Mouse (Mus musculus) cortical plate, adult 2 months (tissue): ENCODE data around the gene Scamp3.

ENCODE experiments used
- CTCF ChIP-seq: fragments of 200-500 bp; IDR thresholded peaks from 2 replicates; pipeline ENCODE4 v1.5.1; 2011; ENCODE audit warnings: mild to moderate bottlenecking, control low read depth, low read length; ENCODE audit not compliant: insufficient read depth; ENCODE audit errors: extremely low read depth
- POLR2A ChIP-seq: fragments of 200-500 bp; IDR thresholded peaks from 2 replicates; pipeline ENCODE4 v1.6.1; 2011; ENCODE audit warnings: mild to moderate bottlenecking, low read length, control low read depth; ENCODE audit not compliant: insufficient read depth; ENCODE audit errors: extremely low read depth

DNA sequence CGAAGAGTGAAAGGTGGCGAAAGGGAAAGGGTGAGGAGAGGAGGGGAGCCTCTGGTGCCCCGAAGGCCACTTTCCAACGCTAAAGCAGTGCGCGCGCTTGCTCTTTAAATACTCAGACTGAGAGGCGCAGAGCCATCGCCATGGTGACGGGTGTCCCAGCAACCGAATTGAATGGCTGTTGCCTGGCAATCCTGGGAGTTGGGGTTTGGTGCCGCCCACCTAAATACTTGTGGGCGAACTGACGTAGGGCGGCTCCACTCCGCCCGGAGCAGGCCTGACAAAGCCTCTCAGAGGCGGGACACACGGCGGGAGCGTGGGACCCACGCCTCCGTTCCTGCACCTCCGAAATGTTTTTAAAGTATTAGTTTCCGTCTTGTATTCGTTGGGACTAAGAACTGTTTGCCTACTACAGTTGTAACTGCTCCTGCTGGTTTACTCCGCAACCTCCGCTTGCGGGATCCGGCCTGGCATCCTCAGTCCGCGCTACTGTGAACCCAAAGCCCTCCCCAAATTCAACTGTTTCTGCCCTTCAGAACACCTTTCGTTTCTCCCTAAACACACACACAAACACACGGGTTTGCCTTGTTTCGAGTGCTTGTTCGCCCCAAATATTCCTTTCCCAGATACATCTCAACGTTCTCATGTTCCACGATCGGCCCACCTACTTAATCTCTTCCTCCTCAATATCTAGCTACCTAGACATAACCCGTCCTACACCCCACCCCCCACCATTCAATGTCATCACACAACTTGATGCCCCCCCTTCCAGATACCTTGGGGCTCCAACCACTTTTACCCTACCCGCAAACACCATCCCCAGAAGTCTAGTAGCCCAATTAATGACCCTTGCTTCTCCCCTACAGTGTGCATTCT, 50.3 kb downstream of the Scamp3 start:
- no peak for TF ChIP-seq CTCF
- peak; percentile 80 for TF ChIP-seq POLR2A
